Mouse (Mus musculus) kidney, embryonic 15.5 days (tissue): ENCODE measurements at regions not wholly inside any gene's neighbourhood (a gene's known extent, or its start where the extent isn't known, plus 50 kb on each side); places are given as distances from the start of the nearest gene placed in this dataset.

ENCODE experiments used
- ATAC-seq: fragments of 200-750 bp; cut with Nextera tagmentation; replicated peaks from 2 replicates; pipeline ENCODE4 v1.8.0; 2017; ENCODE audit warnings: moderate TSS enrichment; ENCODE audit not compliant: low FRiP score
- H3K27ac ChIP-seq: fragments of 300-500 bp; sonication (generic); 2 replicates; pipeline ENCODE4 v1.5.1; 2015; ENCODE audit warnings: mild to moderate bottlenecking, inconsistent platforms
- H3K27me3 ChIP-seq: fragments of 300-500 bp; sonication (generic); 2 replicates; pipeline ENCODE4 v1.6.1; 2015; ENCODE audit warnings: inconsistent platforms
- H3K36me3 ChIP-seq: fragments of 300-500 bp; sonication (generic); 2 replicates; pipeline ENCODE4 v1.6.1; 2015; ENCODE audit warnings: inconsistent platforms
- H3K4me1 ChIP-seq: fragments of 300-500 bp; sonication (generic); 2 replicates; pipeline ENCODE4 v1.6.1; 2015; ENCODE audit warnings: inconsistent platforms
- H3K4me2 ChIP-seq: fragments of 300-500 bp; sonication (generic); 2 replicates; pipeline ENCODE4 v1.6.1; 2015; ENCODE audit warnings: moderate library complexity, mild to moderate bottlenecking, inconsistent platforms
- H3K4me3 ChIP-seq: fragments of 300-500 bp; sonication (generic); replicated peaks from 2 replicates; pipeline ENCODE4 v1.5.1; 2015; ENCODE audit warnings: mild to moderate bottlenecking, inconsistent platforms
- H3K9ac ChIP-seq: fragments of 300-500 bp; sonication (generic); 2 replicates; pipeline ENCODE4 v1.6.1; 2015; ENCODE audit warnings: mild to moderate bottlenecking, inconsistent platforms
- H3K9me3 ChIP-seq: fragments of 300-500 bp; sonication (generic); replicated peaks from 2 replicates; pipeline ENCODE4 v1.6.1; 2016; ENCODE audit warnings: inconsistent platforms
- WGBS: fragments of 180-500 bp; shearing (Covaris S2); methylation state at CpG from one replicate; pipeline ENCODE4 v1.1.7; 2015; ENCODE audit warnings: mixed read lengths; 5-methylcytosine and 5-hydroxymethylcytosine counted together

- no peak for ATAC-seq
- WGBS = 28% methylated on average over 10 of the region's 10 CpGs
- peak overlapping the region; percentile 31 for H3K4me3 ChIP-seq
- H3K9ac ChIP-seq = 0 out of 2 replicates have a peak overlapping the region, but pooled peaks have one; percentile 14
- no peaks in the 10 kb centered on the region for H3K9me3 ChIP-seq
- no peaks in the 10 kb centered on the region for H3K27me3 ChIP-seq
- peak overlapping the region; percentile 63 for H3K4me2 ChIP-seq
- H3K4me1 ChIP-seq = peaks cover 24% of the 10 kb centered on the region
- H3K36me3 ChIP-seq = no peaks in the 10 kb centered on the region
- no peak overlapping the region for H3K27ac ChIP-seq
Measured at GRCm38 (mm10) chr9:40617676-40618062, 52.7 kb upstream of the Gm21915 start.

GRCm38 (mm10) chr9:40617036-40617675, 53.3 kb upstream of the Gm21915 start:
- H3K27ac ChIP-seq = no peak overlapping the region
- peak overlapping the region; percentile 63 for H3K4me2 ChIP-seq
- H3K36me3 ChIP-seq = no peaks in the 10 kb centered on the region
- WGBS = 3% methylated on average over 20 of the region's 20 CpGs
- ATAC-seq = peak; percentile 49; the same call in 1 of the 2 replicates
- peak overlapping the region; percentile 31 for H3K4me3 ChIP-seq
- H3K4me1 ChIP-seq = peaks cover 24% of the 10 kb centered on the region
- 0 out of 2 replicates have a peak overlapping the region, but pooled peaks have one; percentile 14 for H3K9ac ChIP-seq
- H3K27me3 ChIP-seq = no peaks in the 10 kb centered on the region
- no peaks in the 10 kb centered on the region for H3K9me3 ChIP-seq

- ATAC-seq = peak; percentile 79
- H3K9ac ChIP-seq = 0 out of 2 replicates have a peak overlapping the region, but pooled peaks have one; percentile 14
Measured at GRCm38 (mm10) chr9:40616426-40617035, 53.9 kb upstream of the Gm21915 start.

GRCm38 (mm10) chr9:40615891-40616290, 54.5 kb upstream of the Gm21915 start:
- no peak overlapping the region for H3K9ac ChIP-seq
- H3K27me3 ChIP-seq = no peaks in the 10 kb centered on the region
- no peak overlapping the region for H3K27ac ChIP-seq
- no peak for ATAC-seq
- no peak overlapping the region for H3K4me3 ChIP-seq
- H3K36me3 ChIP-seq = no peaks in the 10 kb centered on the region
- peak overlapping the region; percentile 63 for H3K4me2 ChIP-seq
- peaks cover 24% of the 10 kb centered on the region for H3K4me1 ChIP-seq
- 26% methylated on average over 8 of the region's 8 CpGs for WGBS
- no peaks in the 10 kb centered on the region for H3K9me3 ChIP-seq

More at GRCm38 (mm10) chr9:40616426-40617035, 53.9 kb upstream of the Gm21915 start:
- 3% methylated on average over 11 of the region's 11 CpGs for WGBS
- peak overlapping the region; percentile 31 for H3K4me3 ChIP-seq
- H3K27ac ChIP-seq = no peak overlapping the region
- no peaks in the 10 kb centered on the region for H3K36me3 ChIP-seq
- H3K9me3 ChIP-seq = no peaks in the 10 kb centered on the region
- no peaks in the 10 kb centered on the region for H3K27me3 ChIP-seq
- peak overlapping the region; percentile 63 for H3K4me2 ChIP-seq
- H3K4me1 ChIP-seq = peaks cover 24% of the 10 kb centered on the region

GRCm38 (mm10) chr9:40614071-40614470, 56.3 kb upstream of the Gm21915 start:
- H3K4me3 ChIP-seq = no peak overlapping the region
- H3K9me3 ChIP-seq = no peaks in the 10 kb centered on the region
- H3K36me3 ChIP-seq = no peaks in the 10 kb centered on the region
- 54% methylated on average over 5 of the region's 5 CpGs for WGBS
- no peak overlapping the region for H3K4me2 ChIP-seq
- no peaks in the 10 kb centered on the region for H3K27me3 ChIP-seq
- no peak overlapping the region for H3K9ac ChIP-seq
- ATAC-seq = no peak
- no peak overlapping the region for H3K27ac ChIP-seq
- peaks cover 24% of the 10 kb centered on the region for H3K4me1 ChIP-seq

- no peak overlapping the region for H3K4me3 ChIP-seq
- no peak overlapping the region for H3K4me2 ChIP-seq
- no peaks in the 10 kb centered on the region for H3K9me3 ChIP-seq
- H3K27me3 ChIP-seq = no peaks in the 10 kb centered on the region
- ATAC-seq = no peak
- WGBS = 83% methylated on average over 4 of the region's 4 CpGs
- H3K4me1 ChIP-seq = peaks cover 24% of the 10 kb centered on the region
- H3K9ac ChIP-seq = no peak overlapping the region
- no peaks in the 10 kb centered on the region for H3K36me3 ChIP-seq
- H3K27ac ChIP-seq = no peak overlapping the region
Measured at GRCm38 (mm10) chr9:40613182-40613581, 57.2 kb upstream of the Gm21915 start.

- peaks cover 23% of the 10 kb centered on the region for H3K4me1 ChIP-seq
- no peaks in the 10 kb centered on the region for H3K27me3 ChIP-seq
- 94% methylated on average over 1 of the region's 1 CpGs for WGBS
- no peak overlapping the region for H3K4me3 ChIP-seq
- no peak overlapping the region for H3K4me2 ChIP-seq
- H3K9ac ChIP-seq = no peak overlapping the region
- no peak overlapping the region for H3K27ac ChIP-seq
- no peaks in the 10 kb centered on the region for H3K36me3 ChIP-seq
- ATAC-seq = no peak
- H3K9me3 ChIP-seq = no peaks in the 10 kb centered on the region
Measured at GRCm38 (mm10) chr9:40612755-40613154, 57.7 kb upstream of the Gm21915 start.

- no peaks in the 10 kb centered on the region for H3K27me3 ChIP-seq
- no peak overlapping the region for H3K9ac ChIP-seq
- no peak for ATAC-seq
- H3K36me3 ChIP-seq = no peaks in the 10 kb centered on the region
- peaks cover 18% of the 10 kb centered on the region for H3K4me1 ChIP-seq
- no peak overlapping the region for H3K4me3 ChIP-seq
- H3K9me3 ChIP-seq = no peaks in the 10 kb centered on the region
- no peak overlapping the region for H3K27ac ChIP-seq
- no peak overlapping the region for H3K4me2 ChIP-seq
- WGBS = 59% methylated on average over 4 of the region's 4 CpGs
Measured at GRCm38 (mm10) chr9:40612312-40612711, 58.1 kb upstream of the Gm21915 start.

GRCm38 (mm10) chr9:40611626-40612025, 58.8 kb upstream of the Gm21915 start:
- WGBS = 66% methylated on average over 3 of the region's 3 CpGs
- Histone ChIP-seq H3K4me1 (peaks cover 11% of the 10 kb centered on the region), H3K9ac (no peak overlapping the region), H3K9me3 (no peaks in the 10 kb centered on the region), H3K4me2 (no peak overlapping the region), H3K36me3 (no peaks in the 10 kb centered on the region), H3K27me3 (no peaks in the 10 kb centered on the region), H3K27ac (no peak overlapping the region), H3K4me3 (no peak overlapping the region)
- ATAC-seq = no peak

GRCm38 (mm10) chr9:40608596-40608995, 61.8 kb upstream of the Gm21915 start:
- no peak overlapping the region for H3K27ac ChIP-seq
- H3K4me1 ChIP-seq = no peaks in the 10 kb centered on the region
- H3K4me2 ChIP-seq = no peak overlapping the region
- no peak overlapping the region for H3K4me3 ChIP-seq
- H3K36me3 ChIP-seq = no peaks in the 10 kb centered on the region
- H3K9ac ChIP-seq = no peak overlapping the region
- H3K9me3 ChIP-seq = no peaks in the 10 kb centered on the region
- ATAC-seq = no peak
- H3K27me3 ChIP-seq = no peaks in the 10 kb centered on the region
- WGBS = 90% methylated on average over 14 of the region's 14 CpGs

- no peaks in the 10 kb centered on the region for H3K9me3 ChIP-seq
- no peak overlapping the region for H3K27ac ChIP-seq
- H3K9ac ChIP-seq = no peak overlapping the region
- no peak overlapping the region for H3K4me2 ChIP-seq
- no peak for ATAC-seq
- WGBS = 94% methylated on average over 18 of the region's 18 CpGs
- no peak overlapping the region for H3K4me3 ChIP-seq
- no peaks in the 10 kb centered on the region for H3K36me3 ChIP-seq
- H3K4me1 ChIP-seq = no peaks in the 10 kb centered on the region
- H3K27me3 ChIP-seq = no peaks in the 10 kb centered on the region
Measured at GRCm38 (mm10) chr9:40607941-40608340, 62.5 kb upstream of the Gm21915 start.

GRCm38 (mm10) chr9:40603521-40603920, 66.9 kb upstream of the Gm21915 start:
- Histone ChIP-seq H3K9ac (no peak overlapping the region), H3K27me3 (no peaks in the 10 kb centered on the region), H3K4me3 (no peak overlapping the region), H3K4me1 (no peaks in the 10 kb centered on the region), H3K4me2 (no peak overlapping the region), H3K36me3 (no peaks in the 10 kb centered on the region), H3K9me3 (no peaks in the 10 kb centered on the region), H3K27ac (no peak overlapping the region)
- no peak for ATAC-seq
- 53% methylated on average over 1 of the region's 1 CpGs for WGBS
